Mouse (Mus musculus) cerebellum, postnatal 10 days (tissue): Measurements from ENCODE around the gene Vdac2.

ENCODE experiments used
- DNase-seq, 2 experiments: peaks; one replicate each; pipeline ENCODE4 v3.0.0; 2021; ENCODE audit warnings: mixed read lengths in 2 of 2

The Vdac2 gene

DNA sequence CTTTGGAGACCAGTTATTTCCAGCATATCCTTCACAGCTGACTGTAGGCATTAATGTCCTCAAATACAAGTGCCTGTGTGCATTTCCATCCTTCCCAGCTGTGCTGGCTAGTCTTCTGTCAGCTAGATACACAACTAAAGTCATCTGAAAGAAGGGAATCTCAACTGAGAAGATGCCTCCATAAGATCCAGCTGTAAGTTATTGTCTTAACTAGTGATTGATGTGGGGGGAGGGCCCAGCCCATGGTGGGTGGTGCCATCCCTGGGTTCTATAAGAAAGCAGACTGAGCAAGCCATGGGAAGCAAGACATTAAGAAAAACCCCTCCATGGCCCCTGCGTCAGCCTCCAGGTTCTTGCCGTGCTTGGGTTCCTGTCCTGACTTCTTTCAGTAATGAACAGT is at the start of gene Vdac2:
Gene Vdac2, plus strand, starts transcription at position 301 of the 400 bp plus-strand sequence.
- DNase-seq, result no peak

- DNase-seq, result no peak
Observed at GRCm38 (mm10) chr14:21776201-21776600, 48.8 kb upstream of the Vdac2 start.

DNA sequence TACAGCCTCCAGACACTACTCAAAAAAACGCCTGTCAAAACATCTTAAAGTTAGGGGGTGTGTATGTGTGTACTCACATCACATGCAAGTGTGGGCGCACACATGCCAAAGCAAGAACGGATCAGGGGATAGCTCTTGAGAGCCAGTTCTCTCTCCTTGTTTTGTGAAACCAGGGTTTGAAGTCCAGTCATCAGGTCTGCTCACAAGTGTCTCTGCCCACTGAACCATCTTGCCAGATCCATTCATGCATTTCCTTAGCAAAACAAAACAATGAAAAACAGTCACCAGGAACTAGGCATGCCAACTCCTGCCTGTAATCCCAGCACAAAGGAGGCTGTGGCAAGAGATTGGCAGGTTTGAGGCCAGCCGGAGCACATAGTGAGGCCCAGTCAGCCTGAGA is 38.5 kb upstream of the Vdac2 start:
- no peak for DNase-seq

DNA sequence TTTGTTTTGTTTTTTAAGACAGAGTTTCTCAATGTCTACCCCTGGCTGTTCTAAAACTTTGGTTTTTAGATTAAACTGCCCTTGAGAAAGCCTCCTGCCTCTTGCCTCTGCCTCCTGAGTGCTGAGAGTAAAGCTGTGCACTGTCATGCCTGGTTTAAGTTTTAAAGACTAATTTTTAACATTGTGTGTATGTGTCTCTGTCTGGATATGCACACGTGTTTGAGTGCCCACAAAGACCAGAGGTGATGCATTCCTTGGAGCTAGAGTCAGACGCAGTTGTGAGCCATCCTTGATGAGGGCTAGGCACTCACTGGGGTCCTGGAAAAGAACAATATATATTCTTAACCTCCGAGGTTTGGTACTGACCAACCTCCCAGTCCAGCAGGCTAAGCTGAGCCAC is 37.7 kb upstream of the Vdac2 start:
- no peak for DNase-seq

DNA sequence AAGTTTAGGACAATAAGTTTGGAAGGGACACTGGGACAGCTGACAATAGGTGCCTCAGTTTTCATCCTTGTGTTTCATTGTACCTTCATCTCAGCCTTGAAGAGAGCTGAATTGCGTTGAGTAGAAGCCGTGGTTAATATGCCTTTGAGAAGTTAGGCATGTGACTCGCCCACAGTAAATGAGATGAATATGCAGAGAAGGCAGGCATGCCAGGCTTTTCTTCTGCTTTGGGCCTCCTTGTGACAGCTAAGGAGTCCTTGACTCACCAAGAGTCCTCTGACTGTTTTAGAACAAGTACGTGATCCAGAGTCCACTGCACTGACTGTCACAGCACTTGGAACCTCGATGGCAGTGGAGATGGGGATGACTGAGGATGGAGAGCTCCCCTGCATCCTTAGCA is 36.9 kb upstream of the Vdac2 start:
- DNase-seq, result no peak

DNA sequence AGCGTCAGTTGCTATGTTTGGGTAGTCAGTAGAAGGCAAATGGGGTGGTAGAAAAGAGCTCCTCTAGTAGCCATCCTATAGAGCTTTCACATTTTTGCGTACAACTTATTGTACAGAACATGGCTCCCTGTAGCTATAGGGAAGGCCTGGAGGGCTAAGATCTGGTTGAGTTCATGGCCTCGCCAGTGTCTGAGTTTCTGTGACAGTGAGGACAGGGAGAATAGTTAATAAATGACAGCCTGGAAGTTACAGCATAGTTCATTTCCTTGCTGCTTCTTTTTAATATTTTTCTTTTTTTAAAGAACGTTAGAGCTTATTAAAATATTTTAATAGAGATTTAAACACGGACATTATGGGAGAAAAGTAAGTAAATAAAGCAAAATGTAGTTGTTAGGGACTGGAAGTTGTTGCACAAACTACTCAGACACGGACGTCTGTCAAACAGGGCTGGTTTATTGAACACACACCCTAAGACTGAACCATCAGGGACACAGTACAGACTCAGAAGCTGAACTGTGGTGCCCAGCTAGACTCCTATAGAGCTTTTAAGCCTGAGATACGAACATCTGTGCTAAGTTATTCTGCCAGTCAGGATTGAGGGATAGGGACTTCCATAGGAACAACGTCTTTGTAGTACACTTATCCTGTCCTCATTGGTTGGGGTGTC is 34.3 kb upstream of the Vdac2 start:
- no peak for DNase-seq

- DNase-seq, result no peak
Observed at GRCm38 (mm10) chr14:21791722-21792121, 33.3 kb upstream of the Vdac2 start.

- no peak for DNase-seq
Observed at GRCm38 (mm10) chr14:21792250-21792649, 32.8 kb upstream of the Vdac2 start.

GRCm38 (mm10) chr14:21800641-21801040 is 24.4 kb upstream of the Vdac2 start:
- DNase-seq, result no peak

GRCm38 (mm10) chr14:21801624-21802023 is 23.4 kb upstream of the Vdac2 start:
- DNase-seq, result peak; percentile 34 to 40

GRCm38 (mm10) chr14:21802543-21803206 is 22.4 kb upstream of the Vdac2 start:
- DNase-seq, result peak; percentile 61 to 78

DNA sequence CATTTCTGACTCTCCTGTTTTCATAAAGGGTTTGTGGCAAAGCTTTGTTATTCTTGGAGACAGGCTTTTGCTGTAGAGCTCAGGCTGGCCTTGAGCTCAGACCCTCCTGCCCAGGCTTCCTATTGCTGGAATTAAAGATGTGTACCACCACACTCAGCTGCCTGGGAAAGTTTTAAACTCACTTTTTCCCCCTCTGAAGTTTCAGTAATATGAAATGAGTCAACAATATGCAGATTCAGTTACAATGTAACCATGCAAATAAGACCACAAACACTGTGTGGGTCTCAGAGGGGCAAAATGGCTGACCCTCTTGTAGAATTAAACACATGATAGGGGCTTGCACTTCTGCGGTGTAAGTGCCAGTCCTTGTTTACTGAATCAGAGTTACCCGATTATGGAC is 18.8 kb upstream of the Vdac2 start:
- no peak for DNase-seq

DNA sequence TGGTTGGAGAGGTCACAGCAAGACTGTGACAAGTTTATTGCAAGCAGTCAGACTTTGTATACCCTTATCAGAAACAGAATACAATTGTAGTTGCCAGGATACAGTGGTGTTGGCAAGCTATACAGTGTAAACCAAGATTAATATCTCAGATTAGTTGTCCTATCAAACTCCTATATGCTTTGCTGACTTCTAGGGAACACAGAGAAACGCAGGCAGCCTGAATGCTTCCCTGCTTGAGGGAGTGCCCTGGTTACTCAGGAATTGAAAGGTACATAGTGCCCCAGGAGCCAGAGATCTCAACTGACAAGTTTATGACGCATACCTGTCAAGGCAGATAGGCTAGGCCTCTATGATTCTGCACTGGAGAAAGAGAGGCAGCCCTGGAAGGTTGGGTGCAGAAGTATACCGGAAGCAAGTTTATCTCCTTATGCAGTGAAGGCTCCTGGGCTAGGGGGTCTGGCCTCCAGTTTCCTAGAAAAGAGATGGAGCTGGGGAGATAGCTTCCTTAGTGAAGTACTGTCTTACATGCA is 18.3 kb upstream of the Vdac2 start:
- DNase-seq, result no peak

- DNase-seq, result no peak
Observed at GRCm38 (mm10) chr14:21808208-21808922, 16.7 kb upstream of the Vdac2 start.

GRCm38 (mm10) chr14:21809418-21809817 is 15.6 kb upstream of the Vdac2 start:
- no peak for DNase-seq

GRCm38 (mm10) chr14:21811301-21811700 is 13.7 kb upstream of the Vdac2 start:
- DNase-seq, result no peak

DNA sequence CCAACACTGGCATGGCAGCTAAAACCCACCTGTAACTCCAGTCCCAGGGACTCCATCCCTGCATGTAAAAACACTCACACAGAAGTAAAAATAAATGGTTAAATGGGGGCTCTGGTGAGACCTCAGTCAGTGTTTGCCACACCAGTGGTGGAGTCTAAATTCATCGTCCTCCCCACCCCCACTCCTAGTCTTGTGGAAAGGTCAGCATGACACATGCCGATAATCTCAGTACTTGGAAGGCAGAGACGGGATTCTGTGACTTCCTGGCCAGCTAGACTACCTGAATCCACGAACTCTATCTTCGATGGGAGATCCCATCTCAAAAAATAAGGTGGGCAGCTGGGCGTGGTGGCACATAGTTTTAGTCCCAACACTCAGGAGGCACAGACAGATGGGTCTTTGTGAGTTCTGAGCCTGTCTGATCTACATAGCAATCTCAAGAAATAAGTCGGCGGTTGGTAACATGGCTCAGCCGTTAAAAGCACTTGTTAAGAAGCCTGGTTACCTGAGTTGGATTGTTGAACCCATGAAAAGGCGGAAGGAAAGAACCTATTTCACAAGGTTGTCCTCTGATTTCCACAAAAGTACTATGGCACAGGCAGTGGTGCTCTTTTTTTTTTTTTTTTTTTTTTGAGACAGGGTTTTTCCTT is 13.2 kb upstream of the Vdac2 start:
- DNase-seq, result no peak

DNA sequence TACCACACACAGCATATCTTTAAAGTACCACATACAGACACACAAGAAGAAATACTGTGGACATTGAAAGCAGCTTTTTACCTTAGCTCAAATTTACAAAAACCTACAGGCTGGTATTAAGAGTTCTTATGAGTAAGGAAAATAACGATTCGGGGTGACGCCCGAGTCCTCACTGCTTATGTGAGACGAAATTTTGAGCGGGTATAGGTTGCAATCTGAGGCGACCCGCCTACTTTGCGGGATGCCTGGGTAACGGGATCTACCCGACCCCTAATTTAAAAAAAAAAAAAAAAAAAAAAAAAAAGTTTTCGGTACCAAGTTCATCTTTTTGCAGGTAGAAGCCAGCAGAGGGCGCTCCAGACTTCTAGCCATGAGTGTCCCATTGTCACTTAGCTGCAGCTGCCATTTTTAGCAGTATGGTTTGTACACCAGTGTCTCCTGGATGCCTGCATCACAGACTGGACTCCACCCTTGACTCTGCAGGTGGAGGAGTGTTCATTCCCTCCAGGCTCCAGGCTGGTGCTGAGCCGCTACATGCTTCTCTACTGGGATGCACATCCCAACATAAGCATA is 12.4 kb upstream of the Vdac2 start:
- peak; percentile 66 for DNase-seq

- no peak for DNase-seq
Observed at GRCm38 (mm10) chr14:21813216-21813615, 11.8 kb upstream of the Vdac2 start.

GRCm38 (mm10) chr14:21813847-21814246 is 11.2 kb upstream of the Vdac2 start:
- no peak for DNase-seq

DNA sequence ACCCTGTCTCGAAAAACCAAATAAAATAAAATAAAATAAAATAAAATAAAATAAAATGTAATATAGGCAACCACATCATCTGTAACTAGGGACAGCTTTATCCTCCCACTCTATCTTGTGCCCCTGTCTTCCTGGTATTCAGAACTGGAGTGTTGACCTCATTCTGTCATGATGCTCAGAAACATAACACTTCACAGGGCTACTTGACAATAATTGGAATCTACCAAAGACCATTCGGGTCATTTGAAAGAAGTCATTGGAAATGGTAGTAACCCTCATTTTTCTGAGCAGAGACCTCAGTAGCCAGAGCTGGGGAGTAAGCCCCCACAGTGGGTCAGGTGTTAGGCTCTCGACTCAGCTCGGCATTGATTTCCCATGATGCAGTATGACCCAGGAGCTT is 10.4 kb upstream of the Vdac2 start:
- no peak for DNase-seq

DNA sequence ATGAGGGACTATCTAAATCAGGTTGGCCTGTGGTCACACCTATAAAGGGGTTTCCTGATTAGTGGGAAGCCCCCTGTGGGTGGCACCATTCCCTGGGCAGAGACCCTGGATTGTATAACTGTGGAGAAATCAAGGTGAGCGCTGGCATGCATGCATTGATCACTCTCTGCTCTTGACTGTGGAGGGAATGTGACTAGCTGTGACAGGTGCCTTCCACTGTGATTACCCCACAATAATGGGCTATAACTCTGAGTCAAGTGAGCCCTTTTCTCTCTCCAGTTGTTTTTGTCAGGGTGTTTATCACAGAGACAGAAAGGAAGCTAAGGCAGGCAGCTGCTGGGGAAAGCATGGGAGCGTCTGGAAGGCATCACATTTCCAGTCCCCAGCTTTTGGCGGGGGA is 8.8 kb upstream of the Vdac2 start:
- DNase-seq, result no peak

DNA sequence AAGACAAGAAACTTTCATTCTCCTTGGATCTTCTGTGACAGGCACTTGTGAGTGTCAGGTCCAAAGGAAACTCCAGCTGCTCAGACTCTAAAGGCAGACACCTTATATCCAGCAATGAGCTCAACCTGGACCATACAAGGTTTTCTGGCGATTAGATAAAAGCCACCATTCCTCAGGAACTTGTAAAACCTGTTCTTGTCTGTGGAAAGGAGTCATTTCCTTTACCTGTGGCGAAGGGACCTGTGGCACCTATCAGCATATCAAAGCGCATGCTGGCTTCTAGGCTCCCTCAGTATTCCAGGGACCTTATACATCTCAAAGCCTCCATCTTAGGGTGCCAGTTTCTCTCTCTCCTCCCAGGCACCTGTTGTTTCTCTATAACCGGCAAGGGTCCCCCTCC is 7.6 kb upstream of the Vdac2 start:
- DNase-seq, result no peak
